Mouse (Mus musculus) hindbrain, embryonic 14.5 days (tissue): ENCODE results near the gene Scaf1. TPM values are rescaled to one million over a fixed set of nuclear protein-coding genes. Genes with fewer than 3 reads are reported as not detected.

Experiments used
- ATAC-seq: fragments of 200-750 bp; cut with Nextera tagmentation; 2 replicates; pipeline ENCODE4 v1.8.0; 2017; ENCODE audit warnings: moderate number of reproducible peaks, mild to moderate bottlenecking, moderate TSS enrichment, moderate library complexity; ENCODE audit not compliant: low FRiP score
- DNase-seq: peaks from one replicate; pipeline ENCODE4 v3.0.0-alpha.2; 2015; ENCODE audit warnings: low spot score
- H3K27ac ChIP-seq: fragments of 300-500 bp; sonication (generic); 2 replicates; pipeline ENCODE4 v1.5.1; 2014; ENCODE audit warnings: mild to moderate bottlenecking, moderate library complexity
- H3K27me3 ChIP-seq: fragments of 300-500 bp; sonication (generic); 2 replicates; pipeline ENCODE4 v1.6.1; 2014; ENCODE audit warnings: mild to moderate bottlenecking, low read length, mixed read lengths; ENCODE audit not compliant: control insufficient read depth, insufficient read depth
- H3K36me3 ChIP-seq: fragments of 300-500 bp; sonication (generic); replicated peaks from 2 replicates; pipeline ENCODE4 v1.6.1; 2014; ENCODE audit not compliant: control insufficient read depth, insufficient read depth
- H3K4me1 ChIP-seq: fragments of 300-500 bp; sonication (generic); replicated peaks from 2 replicates; pipeline ENCODE4 v1.6.1; 2014; ENCODE audit warnings: antibody characterized with exemption, low read length, mixed read lengths; ENCODE audit not compliant: control insufficient read depth, insufficient read depth
- H3K4me2 ChIP-seq: fragments of 300-500 bp; sonication (generic); replicated peaks from 2 replicates; pipeline ENCODE4 v1.6.1; 2014; ENCODE audit warnings: mild to moderate bottlenecking, moderate library complexity
- H3K4me3 ChIP-seq: fragments of 300-500 bp; sonication (generic); replicated peaks from 2 replicates; pipeline ENCODE4 v1.5.1; 2014; ENCODE audit warnings: mild to moderate bottlenecking, low read length
- H3K9ac ChIP-seq: fragments of 300-500 bp; sonication (generic); 2 replicates; pipeline ENCODE4 v1.6.1; 2014
- H3K9me3 ChIP-seq: fragments of 300-500 bp; sonication (generic); 2 replicates; pipeline ENCODE4 v1.6.1; 2016; ENCODE audit warnings: low read length; ENCODE audit not compliant: control insufficient read depth
- WGBS: fragments of 180-500 bp; shearing (Covaris S2); extraction: QIAGEN DNeasy Blood & Tissue Kit; methylation state at CpG from one replicate; pipeline ENCODE4 v1.1.7; 2014; 5-methylcytosine and 5-hydroxymethylcytosine counted together
- polyA plus RNA-seq: library from polyadenylated mRNA; unstranded; fragments of >200 nt; fragmentation: Nextera tagmentation; extraction: Ambion mirVana; gene quantifications from 2 replicates; pipeline ENCODE4 v1.2.1, GENCODE M21; 2014

The Scaf1 gene
- polyA plus RNA-seq, 1 experiment from 2014 or later: 59.7 TPM

GRCm38 (mm10) chr7:45007846-45008245 is 8.3 kb downstream of the Scaf1 start:
- 95% methylated on average over 28 of the region's 30 CpGs for WGBS
- H3K4me2 ChIP-seq: no peak overlapping the region
- no peak for ATAC-seq
- H3K27ac ChIP-seq: no peak overlapping the region
- no peak overlapping the region for H3K9ac ChIP-seq
- DNase-seq: no peak
- peaks cover 100% of the 10 kb centered on the region for H3K36me3 ChIP-seq
- no peaks in the 10 kb centered on the region for H3K9me3 ChIP-seq
- no peaks in the 10 kb centered on the region for H3K4me1 ChIP-seq
- H3K27me3 ChIP-seq: no peaks in the 10 kb centered on the region
- H3K4me3 ChIP-seq: no peak overlapping the region

GRCm38 (mm10) chr7:45007141-45007540 is 9.0 kb downstream of the Scaf1 start:
- DNase-seq (no peak), ATAC-seq (no peak)
- no peaks in the 10 kb centered on the region for H3K27me3 ChIP-seq
- no peak overlapping the region for H3K4me2 ChIP-seq
- peaks cover 100% of the 10 kb centered on the region for H3K36me3 ChIP-seq
- no peak overlapping the region for H3K4me3 ChIP-seq
- no peak overlapping the region for H3K9ac ChIP-seq
- no peaks in the 10 kb centered on the region for H3K9me3 ChIP-seq
- H3K4me1 ChIP-seq: no peaks in the 10 kb centered on the region
- H3K27ac ChIP-seq: no peak overlapping the region
- 94% methylated on average over 29 of the region's 29 CpGs for WGBS

GRCm38 (mm10) chr7:45006503-45006902 is 9.7 kb downstream of the Scaf1 start:
- DNase-seq (no peak), ATAC-seq (no peak)
- Histone ChIP-seq H3K27me3 (no peaks in the 10 kb centered on the region), H3K36me3 (peaks cover 100% of the 10 kb centered on the region), H3K4me3 (no peak overlapping the region), H3K9ac (no peak overlapping the region), H3K27ac (no peak overlapping the region), H3K4me1 (no peaks in the 10 kb centered on the region), H3K4me2 (no peak overlapping the region), H3K9me3 (no peaks in the 10 kb centered on the region)
- WGBS: 95% methylated on average over 12 of the region's 12 CpGs

- no peak overlapping the region for H3K4me3 ChIP-seq
- no peak overlapping the region for H3K4me2 ChIP-seq
- no peaks in the 10 kb centered on the region for H3K9me3 ChIP-seq
- DNase-seq (no peak), ATAC-seq (no peak)
- H3K27me3 ChIP-seq: no peaks in the 10 kb centered on the region
- no peaks in the 10 kb centered on the region for H3K4me1 ChIP-seq
- 88% methylated on average over 6 of the region's 6 CpGs for WGBS
- peaks cover 100% of the 10 kb centered on the region for H3K36me3 ChIP-seq
- H3K27ac ChIP-seq: no peak overlapping the region
- H3K9ac ChIP-seq: no peak overlapping the region
These were observed 10.7 kb downstream of the Scaf1 start for GRCm38 (mm10) chr7:45005321-45005992.

GRCm38 (mm10) chr7:45004546-45004945 is 11.6 kb downstream of the Scaf1 start:
- DNase-seq: no peak
- no peak for ATAC-seq
- Histone ChIP-seq H3K9ac (no peak overlapping the region), H3K4me3 (no peak overlapping the region), H3K4me1 (no peaks in the 10 kb centered on the region), H3K27ac (no peak overlapping the region), H3K36me3 (peaks cover 98% of the 10 kb centered on the region), H3K4me2 (no peak overlapping the region), H3K27me3 (no peaks in the 10 kb centered on the region), H3K9me3 (no peaks in the 10 kb centered on the region)
- 86% methylated on average over 3 of the region's 3 CpGs for WGBS

GRCm38 (mm10) chr7:45002440-45002839 is 13.7 kb downstream of the Scaf1 start:
- no peak for ATAC-seq
- 91% methylated on average over 7 of the region's 7 CpGs for WGBS

DNA sequence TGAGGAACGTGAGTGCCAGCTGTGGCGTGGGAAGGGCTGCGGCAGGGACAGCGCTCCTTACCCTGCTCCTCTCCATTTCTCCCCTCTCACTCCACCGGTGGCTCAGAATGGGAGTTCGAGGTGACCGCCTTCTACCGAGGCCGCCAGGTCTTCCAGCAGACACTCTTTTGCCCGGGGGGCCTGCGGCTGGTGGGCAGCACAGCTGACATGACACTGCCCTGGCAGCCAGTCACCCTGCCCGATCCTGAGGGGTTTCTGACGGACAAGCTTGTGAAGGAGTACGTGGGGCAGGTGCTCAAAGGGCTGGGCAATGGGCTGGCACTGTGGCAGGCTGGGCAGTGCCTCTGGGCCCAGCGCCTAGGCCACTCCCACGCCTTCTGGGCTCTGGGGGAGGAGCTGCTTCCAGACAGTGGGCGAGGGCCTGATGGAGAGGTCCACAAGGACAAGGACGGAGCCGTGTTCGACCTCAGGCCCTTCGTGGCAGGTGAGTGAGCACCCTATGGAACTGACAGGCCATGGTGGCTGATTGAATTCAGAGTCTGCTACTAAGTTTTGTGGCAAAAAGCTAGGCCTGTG is 15.5 kb downstream of the Scaf1 start:
- H3K27me3 ChIP-seq: no peaks in the 10 kb centered on the region
- H3K4me2 ChIP-seq: no peak overlapping the region
- H3K27ac ChIP-seq: no peak overlapping the region
- no peaks in the 10 kb centered on the region for H3K9me3 ChIP-seq
- H3K9ac ChIP-seq: no peak overlapping the region
- DNase-seq (no peak), ATAC-seq (no peak)
- H3K4me1 ChIP-seq: peaks cover 13% of the 10 kb centered on the region
- WGBS: 88% methylated on average over 21 of the region's 21 CpGs
- H3K36me3 ChIP-seq: peaks cover 64% of the 10 kb centered on the region
- H3K4me3 ChIP-seq: no peak overlapping the region

More at GRCm38 (mm10) chr7:45002440-45002839, 13.7 kb downstream of the Scaf1 start:
- DNase-seq: no peak
- Histone ChIP-seq H3K4me2 (no peak overlapping the region), H3K27me3 (no peaks in the 10 kb centered on the region), H3K4me1 (peaks cover 13% of the 10 kb centered on the region), H3K4me3 (no peak overlapping the region), H3K9ac (no peak overlapping the region), H3K9me3 (no peaks in the 10 kb centered on the region), H3K27ac (no peak overlapping the region), H3K36me3 (peaks cover 82% of the 10 kb centered on the region)

DNA sequence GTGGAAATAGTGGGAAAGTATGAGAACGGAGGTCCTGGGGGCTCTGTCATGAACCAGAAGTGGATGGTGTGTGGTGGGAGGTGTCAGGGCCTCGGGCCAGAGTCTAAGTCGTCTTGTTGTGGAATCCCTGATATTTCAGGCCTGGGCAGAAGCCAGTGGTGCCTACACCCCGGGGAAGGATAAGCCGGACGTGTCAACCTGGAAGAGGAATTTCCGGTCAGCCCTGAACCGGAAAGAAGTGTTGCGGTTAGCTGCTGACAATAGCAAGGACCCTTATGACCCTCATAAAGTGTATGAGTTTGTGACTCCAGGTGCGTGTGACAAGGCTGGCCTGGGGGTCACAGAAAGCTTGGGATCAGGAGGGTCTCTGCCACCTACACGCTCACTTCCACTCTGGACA is 16.4 kb downstream of the Scaf1 start:
- H3K4me1 ChIP-seq: peaks cover 13% of the 10 kb centered on the region
- peaks cover 56% of the 10 kb centered on the region for H3K36me3 ChIP-seq
- ATAC-seq (no peak), DNase-seq (no peak)
- H3K9ac ChIP-seq: no peak overlapping the region
- 86% methylated on average over 11 of the region's 11 CpGs for WGBS
- no peak overlapping the region for H3K27ac ChIP-seq
- H3K4me2 ChIP-seq: no peak overlapping the region
- no peak overlapping the region for H3K4me3 ChIP-seq
- H3K9me3 ChIP-seq: no peaks in the 10 kb centered on the region
- no peaks in the 10 kb centered on the region for H3K27me3 ChIP-seq

GRCm38 (mm10) chr7:44998501-44998955 is 17.6 kb downstream of the Scaf1 start, which contains the start of gene Bcl2l12:
TSS of gene Bcl2l12 (minus strand) at chr7:44998712.
- ATAC-seq (no peak), DNase-seq (no peak)
- Histone ChIP-seq H3K4me2 (peak within 1 kb of the TSS; percentile 96), H3K4me1 (peaks cover 13% of the 10 kb centered on the region), H3K9ac (peak within 1 kb of the TSS; percentile 80), H3K36me3 (peaks cover 47% of the 10 kb centered on the region), H3K27me3 (no peaks in the 10 kb centered on the region), H3K9me3 (no peaks in the 10 kb centered on the region), H3K27ac (peak within 1 kb of the TSS; percentile 77), H3K4me3 (peak within 1 kb of the TSS; percentile 62)
- WGBS: 2% methylated on average over 18 of the region's 18 CpGs
